Comparison of ENCODE assay signal across 23 mouse cellular contexts in the genomic region with DNA sequence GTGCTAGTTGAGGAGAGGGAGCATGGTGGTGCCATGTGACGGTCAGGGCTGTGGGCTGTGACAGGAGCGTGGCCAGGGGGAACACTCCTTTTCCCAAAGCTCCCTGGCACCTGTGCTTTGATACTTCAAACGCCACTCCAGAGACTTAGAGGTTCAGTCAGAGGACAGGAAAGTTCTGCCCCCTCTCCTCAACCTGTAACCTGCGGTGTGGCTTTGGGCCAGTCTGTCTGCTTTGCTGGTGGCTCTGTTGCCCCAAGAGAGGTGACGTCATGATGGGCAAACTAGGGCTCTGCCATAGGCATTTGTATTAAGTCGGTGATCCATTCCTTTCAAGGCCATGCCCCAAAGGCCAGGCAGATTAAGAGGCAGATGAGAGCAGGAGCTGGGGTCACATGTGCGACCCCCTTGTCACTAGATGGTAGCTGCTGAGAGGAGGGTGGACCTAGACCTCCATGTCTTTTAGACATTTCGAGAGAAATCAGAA. TPM values are rescaled to one million over a fixed set of nuclear protein-coding genes. Genes with fewer than 3 reads are reported as not detected.
DNase-seq lines count a peak whose midpoint lies in the region; TF ChIP-seq lines count a peak whose summit lies in the region.
"Had no signal": no experiment of that assay in that cellular context is flagged by ENCODE, and none has a peak within 500 bp of the region (broad histone marks: within the 10 kb centered on the region; RNA-seq: fewer than 3 reads in every experiment).

No protein-coding gene starts in this region.

- no peak overlapping the region for H3K4me3 ChIP-seq in lung, adult 2 months (replicated peaks; ENCODE audit: extremely low read depth, low read depth, low read length)
- H3K4me3 ChIP-seq in bone marrow, adult 2 months (replicated peaks; ENCODE audit: control insufficient read depth, low read depth, low read length): no peak overlapping the region
- H3K4me3 ChIP-seq: embryonic facial prominence, embryonic 15.5 days; gastrocnemius, adult 2 months; heart, embryonic 13.5 days had no signal

- H3K27ac ChIP-seq in bone marrow, adult 2 months (ENCODE audit: control insufficient read depth, insufficient read depth, low read depth, low read length, poor library complexity): peak overlapping the region; percentile 55
- H3K27ac ChIP-seq: hindbrain, embryonic 14.5 days; hindbrain, postnatal 0 days had no signal

- 78% methylated on average over 8 of the region's 8 CpGs for WGBS in lung, adult 2 months
- 69% methylated on average over 8 of the region's 8 CpGs for WGBS in bone marrow, adult 2 months

- peak; percentile 92 for DNase-seq in heart, adult 11 months
- no peak for DNase-seq in heart, adult 9 months (ENCODE audit: low spot score in 2 of 2)
- peak; percentile 59 to 78 for DNase-seq in lung, adult 18-20 months
- DNase-seq in lung, adult 2 months: no peak
- DNase-seq in lung, postnatal 36 days: peak; percentile 62
- no peak for DNase-seq in left cerebral cortex, adult 9 months (ENCODE audit: low spot score in 2 of 2)
- DNase-seq: adrenal gland, postnatal 10 days; adrenal gland, postnatal 36 days; B cell, adult 2 months; cerebellum, adult 11 months; cerebellum, adult 9-11 months; cerebellum, postnatal 25 days; forebrain, postnatal 0 days; gastrocnemius, adult 2 months; gastrocnemius, postnatal 14 days; heart, adult 18-20 months; heart, postnatal 14 days; heart, postnatal 4 days had no signal

- no peaks in the 10 kb centered on the region; the same call in 1 of the 2 replicates for H3K4me1 ChIP-seq in lung, adult 2 months (ENCODE audit: control insufficient read depth, insufficient read depth, low read length)
- peaks cover 14% of the 10 kb centered on the region; the same call in 1 of the 2 replicates for H3K4me1 ChIP-seq in bone marrow, adult 2 months (ENCODE audit: control insufficient read depth, insufficient read depth, low read length)

- no peak for TF ChIP-seq POLR2A in lung, adult 2 months (IDR thresholded peaks at IDR 0.05; ENCODE audit: borderline replicate concordance, extremely low read depth, low read depth, low read length)
- no peak for TF ChIP-seq POLR2A in bone marrow, adult 2 months (IDR thresholded peaks at IDR 0.05; ENCODE audit: borderline replicate concordance, control insufficient read depth, low read depth, low read length)

- TF ChIP-seq CTCF in lung, adult 2 months (IDR thresholded peaks at IDR 0.05; ENCODE audit: insufficient read depth, low read length): no peak
- TF ChIP-seq CTCF in bone marrow, adult 2 months (IDR thresholded peaks at IDR 0.05; ENCODE audit: control insufficient read depth, insufficient read depth, low read length): no peak

RNA-seq across cellular contexts. Expression of a gene that starts 30.2 kb away (rescaled TPM):
- 49.6 and 56.3 TPM in 2 replicates for polyA plus RNA-seq in lung, adult 2 months (2012; rRNA removed)
- polyA plus RNA-seq in bone marrow, adult 2 months (2011; ENCODE audit: insufficient read depth, insufficient read length, low replicate concordance, missing spikeins): 17.0 and 32.9 TPM in 2 replicates

RNA-seq across cellular contexts. Expression of a gene that starts 43.0 kb away (rescaled TPM):
- 15.2 and 16.4 TPM in 2 replicates for polyA plus RNA-seq in lung, adult 2 months (2012; rRNA removed)
- polyA plus RNA-seq in bone marrow, adult 2 months (2011; ENCODE audit: insufficient read depth, insufficient read length, low replicate concordance, missing spikeins): 14.6 and 30.5 TPM in 2 replicates

RNA-seq across cellular contexts. Expression of a gene that starts 50.5 kb away (rescaled TPM):
- 92.0 and 112 TPM in 2 replicates for polyA plus RNA-seq in lung, adult 2 months (2012; rRNA removed)
- 30.4 and 32.4 TPM in 2 replicates for polyA plus RNA-seq in bone marrow, adult 2 months (2011; ENCODE audit: insufficient read depth, insufficient read length, low replicate concordance, missing spikeins)

RNA-seq across cellular contexts. Expression of a gene that starts 51.2 kb away (rescaled TPM):
- 250 and 251 TPM in 2 replicates for polyA plus RNA-seq in lung, adult 2 months (2012; rRNA removed)
- polyA plus RNA-seq in bone marrow, adult 2 months (2011; ENCODE audit: insufficient read depth, insufficient read length, low replicate concordance, missing spikeins): 75.3 and 222 TPM in 2 replicates

Comparison
In these comparisons a context has a peak if more than half of its experiments do, and no peak if none do; other contexts are left out.
1. DNase-seq: peak in heart, adult 11 months (single experiment), lung, adult 18-20 months (2 of 2) and lung, postnatal 36 days (single experiment); none in heart, adult 9 months (0 of 2), lung, adult 2 months (single experiment) and left cerebral cortex, adult 9 months (0 of 2).